Mouse (Mus musculus) embryonic facial prominence, embryonic 12.5 days (tissue): ENCODE data around the gene Fbxo40. TPM values are rescaled to one million over a fixed set of nuclear protein-coding genes. Genes with fewer than 3 reads are reported as not detected.

ENCODE experiments used
- ATAC-seq: fragments of 200-750 bp; cut with Nextera tagmentation; 2 replicates; pipeline ENCODE4 v1.8.0; 2017; ENCODE audit not compliant: insufficient number of reproducible peaks, insufficient read depth, low FRiP score, low TSS enrichment
- H3K27ac ChIP-seq: fragments of 300-500 bp; sonication (generic); 2 replicates; pipeline ENCODE4 v1.5.1; 2016; ENCODE audit warnings: mild to moderate bottlenecking
- H3K27me3 ChIP-seq: fragments of 300-500 bp; sonication (generic); 2 replicates; pipeline ENCODE4 v1.6.1; 2016; ENCODE audit warnings: mild to moderate bottlenecking, moderate library complexity
- H3K36me3 ChIP-seq: fragments of 300-500 bp; sonication (generic); 2 replicates; pipeline ENCODE4 v1.6.1; 2016; ENCODE audit warnings: mild to moderate bottlenecking
- H3K4me1 ChIP-seq: fragments of 300-500 bp; sonication (generic); 2 replicates; pipeline ENCODE4 v1.6.1; 2016
- H3K4me2 ChIP-seq: fragments of 300-500 bp; sonication (generic); replicated peaks from 2 replicates; pipeline ENCODE4 v1.6.1; 2016; ENCODE audit warnings: mild to moderate bottlenecking, moderate library complexity
- H3K4me3 ChIP-seq: fragments of 300-500 bp; sonication (generic); 2 replicates; pipeline ENCODE4 v1.5.1; 2016; ENCODE audit warnings: mild to moderate bottlenecking
- H3K9ac ChIP-seq: fragments of 300-500 bp; sonication (generic); 2 replicates; pipeline ENCODE4 v1.6.1; 2016; ENCODE audit warnings: mild to moderate bottlenecking, moderate library complexity
- H3K9me3 ChIP-seq: fragments of 300-500 bp; sonication (generic); 2 replicates; pipeline ENCODE4 v1.6.1; 2016; ENCODE audit warnings: mild to moderate bottlenecking, moderate library complexity
- WGBS: fragments of 180-500 bp; shearing (Covaris S2); methylation state at CpG from one replicate; pipeline ENCODE4 v1.1.7; 2016; 5-methylcytosine and 5-hydroxymethylcytosine counted together
- polyA plus RNA-seq: library from polyadenylated mRNA; unstranded; fragments of >200 nt; fragmentation: Nextera tagmentation; extraction: Ambion mirVana; gene quantifications from 2 replicates; pipeline ENCODE4 v1.2.1, GENCODE M21; 2016

The Fbxo40 gene
- polyA plus RNA-seq, 1 experiment from 2014 or later = 0.12 TPM

GRCm38 (mm10) chr16:36944895-36945424 is 45.3 kb downstream of the Fbxo40 start:
- Histone ChIP-seq H3K27ac (no peak overlapping the region), H3K9me3 (no peaks in the 10 kb centered on the region), H3K4me3 (no peak overlapping the region), H3K9ac (no peak overlapping the region), H3K36me3 (no peaks in the 10 kb centered on the region), H3K27me3 (no peaks in the 10 kb centered on the region), H3K4me1 (no peaks in the 10 kb centered on the region), H3K4me2 (no peak overlapping the region)
- no peak for ATAC-seq
- WGBS = 34% methylated on average over 12 of the region's 12 CpGs

GRCm38 (mm10) chr16:36943591-36943990 is 46.7 kb downstream of the Fbxo40 start:
- no peaks in the 10 kb centered on the region for H3K27me3 ChIP-seq
- no peak overlapping the region for H3K4me3 ChIP-seq
- no peak overlapping the region for H3K4me2 ChIP-seq
- no peak overlapping the region for H3K27ac ChIP-seq
- no peaks in the 10 kb centered on the region for H3K36me3 ChIP-seq
- no peaks in the 10 kb centered on the region for H3K9me3 ChIP-seq
- H3K4me1 ChIP-seq = no peaks in the 10 kb centered on the region
- WGBS = 74% methylated on average over 3 of the region's 3 CpGs
- H3K9ac ChIP-seq = no peak overlapping the region
- no peak for ATAC-seq

GRCm38 (mm10) chr16:36941895-36942294 is 48.4 kb downstream of the Fbxo40 start:
- H3K4me1 ChIP-seq = no peaks in the 10 kb centered on the region
- H3K9me3 ChIP-seq = no peaks in the 10 kb centered on the region
- no peak overlapping the region for H3K4me2 ChIP-seq
- ATAC-seq = no peak
- 74% methylated on average over 4 of the region's 4 CpGs for WGBS
- H3K27ac ChIP-seq = no peak overlapping the region
- no peaks in the 10 kb centered on the region for H3K27me3 ChIP-seq
- H3K36me3 ChIP-seq = no peaks in the 10 kb centered on the region
- H3K9ac ChIP-seq = no peak overlapping the region
- no peak overlapping the region for H3K4me3 ChIP-seq

- Histone ChIP-seq H3K36me3 (no peaks in the 10 kb centered on the region), H3K9ac (no peak overlapping the region), H3K27me3 (no peaks in the 10 kb centered on the region), H3K4me1 (no peaks in the 10 kb centered on the region), H3K27ac (no peak overlapping the region), H3K9me3 (no peaks in the 10 kb centered on the region), H3K4me2 (no peak overlapping the region), H3K4me3 (no peak overlapping the region)
- 81% methylated on average over 6 of the region's 6 CpGs for WGBS
- ATAC-seq = no peak
Measured at GRCm38 (mm10) chr16:36941137-36941727, 49.0 kb downstream of the Fbxo40 start.

- Histone ChIP-seq H3K36me3 (peaks cover 15% of the 10 kb centered on the region), H3K27me3 (no peaks in the 10 kb centered on the region), H3K9ac (no peak overlapping the region), H3K9me3 (no peaks in the 10 kb centered on the region), H3K27ac (no peak overlapping the region), H3K4me3 (no peak overlapping the region), H3K4me1 (no peaks in the 10 kb centered on the region), H3K4me2 (no peak overlapping the region)
- WGBS = 71% methylated on average over 3 of the region's 3 CpGs
- no peak for ATAC-seq
Measured at GRCm38 (mm10) chr16:36935814-36936213, 54.5 kb downstream of the Fbxo40 start.

GRCm38 (mm10) chr16:36934841-36935620 is 55.2 kb downstream of the Fbxo40 start, which contains the start of gene Hcls1:
Hcls1 (plus strand) TSS chr16:36934983.
- no peak for ATAC-seq
- H3K27ac ChIP-seq = no peak within 1 kb of the TSS; the same call in 1 of the 2 replicates
- 74% methylated on average over 7 of the region's 7 CpGs for WGBS

GRCm38 (mm10) chr16:36934131-36934840 is 56.0 kb downstream of the Fbxo40 start:
- H3K4me2 ChIP-seq = no peak overlapping the region
- H3K4me3 ChIP-seq = no peak overlapping the region
- 68% methylated on average over 6 of the region's 6 CpGs for WGBS
- no peaks in the 10 kb centered on the region for H3K4me1 ChIP-seq
- no peaks in the 10 kb centered on the region for H3K9me3 ChIP-seq
- no peak overlapping the region; the same call in 1 of the 2 replicates for H3K27ac ChIP-seq
- H3K27me3 ChIP-seq = no peaks in the 10 kb centered on the region
- no peak for ATAC-seq
- no peak overlapping the region for H3K9ac ChIP-seq
- peaks cover 29% of the 10 kb centered on the region for H3K36me3 ChIP-seq

More at GRCm38 (mm10) chr16:36934841-36935620, 55.2 kb downstream of the Fbxo40 start, which contains the start of gene Hcls1:
- H3K4me3 ChIP-seq = no peak within 1 kb of the TSS
- no peak within 1 kb of the TSS for H3K4me2 ChIP-seq
- H3K27me3 ChIP-seq = no peaks in the 10 kb centered on the region
- no peaks in the 10 kb centered on the region for H3K9me3 ChIP-seq
- peaks cover 22% of the 10 kb centered on the region for H3K36me3 ChIP-seq
- no peak within 1 kb of the TSS for H3K9ac ChIP-seq
- H3K4me1 ChIP-seq = no peaks in the 10 kb centered on the region

GRCm38 (mm10) chr16:36932546-36932945 is 57.7 kb downstream of the Fbxo40 start:
- Histone ChIP-seq H3K9ac (no peak overlapping the region), H3K36me3 (peaks cover 43% of the 10 kb centered on the region), H3K27ac (no peak overlapping the region; the same call in 1 of the 2 replicates), H3K4me1 (no peaks in the 10 kb centered on the region), H3K4me2 (no peak overlapping the region), H3K4me3 (no peak overlapping the region), H3K27me3 (no peaks in the 10 kb centered on the region), H3K9me3 (no peaks in the 10 kb centered on the region)
- no peak for ATAC-seq
- 90% methylated on average over 6 of the region's 6 CpGs for WGBS

GRCm38 (mm10) chr16:36931976-36932375 is 58.3 kb downstream of the Fbxo40 start:
- Histone ChIP-seq H3K27ac (0 out of 2 replicates have a peak overlapping the region, but pooled peaks have one; percentile 8), H3K4me2 (no peak overlapping the region), H3K4me1 (no peaks in the 10 kb centered on the region), H3K9ac (no peak overlapping the region), H3K36me3 (peaks cover 47% of the 10 kb centered on the region), H3K27me3 (no peaks in the 10 kb centered on the region), H3K4me3 (no peak overlapping the region), H3K9me3 (no peaks in the 10 kb centered on the region)
- ATAC-seq = no peak
- WGBS = 53% methylated on average over 3 of the region's 3 CpGs

- 0 out of 2 replicates have a peak overlapping the region, but pooled peaks have one; percentile 8 for H3K27ac ChIP-seq
- no peak overlapping the region for H3K9ac ChIP-seq
- H3K4me3 ChIP-seq = no peak overlapping the region
- no peak for ATAC-seq
- H3K36me3 ChIP-seq = peaks cover 51% of the 10 kb centered on the region
- H3K9me3 ChIP-seq = no peaks in the 10 kb centered on the region
- no peak overlapping the region for H3K4me2 ChIP-seq
- H3K27me3 ChIP-seq = no peaks in the 10 kb centered on the region
- H3K4me1 ChIP-seq = no peaks in the 10 kb centered on the region
- 91% methylated on average over 10 of the region's 10 CpGs for WGBS
Measured at GRCm38 (mm10) chr16:36931381-36931780, 58.9 kb downstream of the Fbxo40 start.

GRCm38 (mm10) chr16:36930231-36931136 is 59.8 kb downstream of the Fbxo40 start:
- Histone ChIP-seq H3K27ac (no peak overlapping the region), H3K36me3 (peaks cover 60% of the 10 kb centered on the region), H3K4me1 (no peaks in the 10 kb centered on the region), H3K4me2 (no peak overlapping the region), H3K4me3 (no peak overlapping the region), H3K9me3 (no peaks in the 10 kb centered on the region), H3K27me3 (no peaks in the 10 kb centered on the region), H3K9ac (no peak overlapping the region)
- ATAC-seq = no peak
- 74% methylated on average over 11 of the region's 11 CpGs for WGBS
